Mouse (Mus musculus) cerebellum, adult (tissue): ENCODE results near the gene Sfpq.

Source experiments
- ATAC-seq: cut with Nextera tagmentation; 2 replicates; pipeline ENCODE4 v1.9.2; 2017; ENCODE audit warnings: mild to moderate bottlenecking, moderate library complexity, mixed read lengths; ENCODE audit not compliant: insufficient number of reproducible peaks, low FRiP score, low TSS enrichment

Gene Sfpq

GRCm38 (mm10) chr4:127026826-127027225 lies 5.7 kb downstream of the Sfpq start:
- no peak for ATAC-seq

GRCm38 (mm10) chr4:127027228-127028190 lies 6.4 kb downstream of the Sfpq start:
- no peak for ATAC-seq

GRCm38 (mm10) chr4:127037158-127037557 lies 16.0 kb downstream of the Sfpq start:
- ATAC-seq: no peak

GRCm38 (mm10) chr4:127037908-127038827 lies 17.0 kb downstream of the Sfpq start:
- no peak for ATAC-seq

GRCm38 (mm10) chr4:127038828-127039349 lies 17.8 kb downstream of the Sfpq start:
- no peak for ATAC-seq

- ATAC-seq: no peak
These were observed 18.9 kb downstream of the Sfpq start for GRCm38 (mm10) chr4:127039871-127040483.

GRCm38 (mm10) chr4:127043540-127043939 lies 22.4 kb downstream of the Sfpq start:
- no peak for ATAC-seq

- ATAC-seq: no peak
These were observed 30.0 kb downstream of the Sfpq start for GRCm38 (mm10) chr4:127051121-127051520.

- no peak for ATAC-seq
These were observed 31.9 kb downstream of the Sfpq start for GRCm38 (mm10) chr4:127053071-127053470.

- no peak for ATAC-seq
These were observed 33.5 kb downstream of the Sfpq start for GRCm38 (mm10) chr4:127054522-127055198.

- ATAC-seq: peak; percentile 86; the same call in 1 of the 2 replicates
These were observed 39.6 kb downstream of the Sfpq start, which contains the start of gene Zmym1 for GRCm38 (mm10) chr4:127060585-127061290. Gene Zmym1 (minus strand): TSS chr4:127061152.

- no peak for ATAC-seq
These were observed 42.9 kb downstream of the Sfpq start for GRCm38 (mm10) chr4:127064051-127064450.

GRCm38 (mm10) chr4:127074915-127075314 lies 53.8 kb downstream of the Sfpq start:
- no peak for ATAC-seq

GRCm38 (mm10) chr4:127076875-127077548 lies 55.9 kb downstream of the Sfpq start, which contains the start of gene Zmym6:
Gene Zmym6 (plus strand): TSS chr4:127077383.
- ATAC-seq: peak; percentile 96

- no peak for ATAC-seq
These were observed 59.7 kb downstream of the Sfpq start for GRCm38 (mm10) chr4:127080806-127081205.

- ATAC-seq: no peak
These were observed 62.0 kb downstream of the Sfpq start for GRCm38 (mm10) chr4:127083131-127083530.

- ATAC-seq: no peak
These were observed 64.6 kb downstream of the Sfpq start for GRCm38 (mm10) chr4:127085761-127086160.
